Mouse (Mus musculus) hindbrain, embryonic 12.5 days (tissue): ENCODE measurements around the gene Defb21. TPM values are rescaled to one million over a fixed set of nuclear protein-coding genes. Genes with fewer than 3 reads are reported as not detected.

Source experiments
- ATAC-seq: fragments of 200-750 bp; cut with Nextera tagmentation; 2 replicates; pipeline ENCODE4 v1.8.0; 2017; ENCODE audit warnings: moderate TSS enrichment; ENCODE audit not compliant: low FRiP score
- H3K27ac ChIP-seq: fragments of 300-500 bp; sonication (generic); 2 replicates; pipeline ENCODE4 v1.5.1; 2016; ENCODE audit warnings: mild to moderate bottlenecking
- H3K27me3 ChIP-seq: fragments of 300-500 bp; sonication (generic); 2 replicates; pipeline ENCODE4 v1.6.1; 2016; ENCODE audit warnings: mild to moderate bottlenecking
- H3K36me3 ChIP-seq: fragments of 300-500 bp; sonication (generic); 2 replicates; pipeline ENCODE4 v1.6.1; 2016; ENCODE audit warnings: mild to moderate bottlenecking
- H3K4me1 ChIP-seq: fragments of 300-500 bp; sonication (generic); 2 replicates; pipeline ENCODE4 v1.6.1; 2016
- H3K4me2 ChIP-seq: fragments of 300-500 bp; sonication (generic); replicated peaks from 2 replicates; pipeline ENCODE4 v1.6.1; 2016; ENCODE audit warnings: mild to moderate bottlenecking
- H3K4me3 ChIP-seq: fragments of 300-500 bp; sonication (generic); 2 replicates; pipeline ENCODE4 v1.5.1; 2016; ENCODE audit warnings: mild to moderate bottlenecking
- H3K9ac ChIP-seq: fragments of 300-500 bp; sonication (generic); 2 replicates; pipeline ENCODE4 v1.6.1; 2016; ENCODE audit warnings: mild to moderate bottlenecking, moderate library complexity
- H3K9me3 ChIP-seq: fragments of 300-500 bp; sonication (generic); replicated peaks from 2 replicates; pipeline ENCODE4 v1.6.1; 2016; ENCODE audit warnings: mild to moderate bottlenecking
- WGBS: fragments of 180-500 bp; shearing (Covaris S2); methylation state at CpG from one replicate; pipeline ENCODE4 v1.1.7; 2016; 5-methylcytosine and 5-hydroxymethylcytosine counted together
- polyA plus RNA-seq: library from polyadenylated mRNA; unstranded; fragments of >200 nt; fragmentation: Nextera tagmentation; extraction: Ambion mirVana; gene quantifications from 2 replicates; pipeline ENCODE4 v1.2.1, GENCODE M21; 2016

Gene Defb21
- polyA plus RNA-seq, 1 experiment from 2014 or later = not detected

- Histone ChIP-seq H3K9me3 (no peaks in the 10 kb centered on the region), H3K36me3 (no peaks in the 10 kb centered on the region), H3K4me2 (no peak overlapping the region), H3K9ac (no peak overlapping the region), H3K4me3 (no peak overlapping the region), H3K4me1 (no peaks in the 10 kb centered on the region), H3K27ac (no peak overlapping the region), H3K27me3 (no peaks in the 10 kb centered on the region)
- 0 out of 2 replicates have a peak, but pooled peaks have one; percentile 26 for ATAC-seq
- 9% methylated on average over 7 of the region's 7 CpGs for WGBS
These were observed 43.0 kb downstream of the Defb21 start for GRCm38 (mm10) chr2:152615563-152615962.

- no peaks in the 10 kb centered on the region for H3K9me3 ChIP-seq
- H3K27ac ChIP-seq = no peak overlapping the region
- no peak for ATAC-seq
- 83% methylated on average over 6 of the region's 6 CpGs for WGBS
- H3K27me3 ChIP-seq = no peaks in the 10 kb centered on the region
- no peaks in the 10 kb centered on the region for H3K36me3 ChIP-seq
- H3K4me1 ChIP-seq = no peaks in the 10 kb centered on the region
- no peak overlapping the region for H3K4me2 ChIP-seq
- no peak overlapping the region for H3K9ac ChIP-seq
- H3K4me3 ChIP-seq = no peak overlapping the region
These were observed 43.9 kb downstream of the Defb21 start for GRCm38 (mm10) chr2:152616470-152616869.

- Histone ChIP-seq H3K27ac (no peak overlapping the region), H3K9ac (no peak overlapping the region), H3K36me3 (no peaks in the 10 kb centered on the region), H3K27me3 (no peaks in the 10 kb centered on the region), H3K4me3 (no peak overlapping the region), H3K4me1 (no peaks in the 10 kb centered on the region), H3K4me2 (no peak overlapping the region), H3K9me3 (no peaks in the 10 kb centered on the region)
- 58% methylated on average over 5 of the region's 5 CpGs for WGBS
- ATAC-seq = no peak
These were observed 44.8 kb downstream of the Defb21 start for GRCm38 (mm10) chr2:152617374-152617773.

GRCm38 (mm10) chr2:152620367-152621134, 48.0 kb downstream of the Defb21 start:
- H3K27ac ChIP-seq = no peak overlapping the region
- peaks cover 5% of the 10 kb centered on the region for H3K4me1 ChIP-seq
- no peaks in the 10 kb centered on the region for H3K9me3 ChIP-seq
- no peak overlapping the region for H3K4me3 ChIP-seq
- WGBS = 68% methylated on average over 9 of the region's 9 CpGs
- H3K4me2 ChIP-seq = no peak overlapping the region
- H3K9ac ChIP-seq = no peak overlapping the region
- no peak for ATAC-seq
- H3K36me3 ChIP-seq = no peaks in the 10 kb centered on the region
- H3K27me3 ChIP-seq = peaks cover 12% of the 10 kb centered on the region

- H3K27ac ChIP-seq = no peak overlapping the region
- no peak for ATAC-seq
- WGBS = 82% methylated on average over 13 of the region's 13 CpGs
These were observed 49.6 kb downstream of the Defb21 start for GRCm38 (mm10) chr2:152622151-152622550.

GRCm38 (mm10) chr2:152622953-152623352, 50.4 kb downstream of the Defb21 start, which contains the start of gene Defb25:
Defb25 (minus strand) TSS chr2:152623053.
- no peak within 1 kb of the TSS for H3K27ac ChIP-seq
- H3K9me3 ChIP-seq = no peaks in the 10 kb centered on the region
- peaks cover 36% of the 10 kb centered on the region for H3K27me3 ChIP-seq
- ATAC-seq = no peak
- H3K4me3 ChIP-seq = no peak within 1 kb of the TSS
- no peak within 1 kb of the TSS for H3K4me2 ChIP-seq
- H3K36me3 ChIP-seq = no peaks in the 10 kb centered on the region
- peaks cover 21% of the 10 kb centered on the region for H3K4me1 ChIP-seq
- 73% methylated on average over 7 of the region's 7 CpGs for WGBS
- no peak within 1 kb of the TSS for H3K9ac ChIP-seq

More at GRCm38 (mm10) chr2:152622151-152622550, 49.6 kb downstream of the Defb21 start:
- H3K4me2 ChIP-seq = no peak overlapping the region
- peaks cover 14% of the 10 kb centered on the region for H3K4me1 ChIP-seq
- no peak overlapping the region for H3K4me3 ChIP-seq
- no peaks in the 10 kb centered on the region for H3K9me3 ChIP-seq
- H3K36me3 ChIP-seq = no peaks in the 10 kb centered on the region
- H3K9ac ChIP-seq = no peak overlapping the region
- H3K27me3 ChIP-seq = peaks cover 28% of the 10 kb centered on the region

Other genes starting within 250 kb of the Defb21 start
- gene Rbck1, start 240.1 kb upstream of the Defb21 start, polyA plus RNA-seq = 91.5 and 91.9 TPM in 2 replicates
- gene Trib3, start 228.7 kb upstream of the Defb21 start, polyA plus RNA-seq = 3.0 and 3.5 TPM in 2 replicates
- gene Nrsn2, start 196.1 kb upstream of the Defb21 start, polyA plus RNA-seq = 14.4 and 15.0 TPM in 2 replicates
- gene Sox12, start 174.7 kb upstream of the Defb21 start, polyA plus RNA-seq = 19.5 and 19.6 TPM in 2 replicates
- 50.7 and 54.5 TPM in 2 replicates for gene Zcchc3, start 157.7 kb upstream of the Defb21 start, polyA plus RNA-seq
- gene 6820408C15Rik, start 157.2 kb upstream of the Defb21 start, polyA plus RNA-seq = 2.0 and 3.6 TPM in 2 replicates
- gene Defb23, start 108.1 kb upstream of the Defb21 start, polyA plus RNA-seq = not detected in 2 replicates
- not detected in 2 replicates for gene Defb20, start 95.7 kb upstream of the Defb21 start, polyA plus RNA-seq
- gene Defb22, start 82.6 kb upstream of the Defb21 start, polyA plus RNA-seq = not detected in 2 replicates
- gene Defb26, start 61.1 kb upstream of the Defb21 start, polyA plus RNA-seq = not detected in 2 replicates
- not detected in 2 replicates for gene Defb28, start 54.5 kb upstream of the Defb21 start, polyA plus RNA-seq
- not detected in 2 replicates for gene Defb29, start 32.6 kb upstream of the Defb21 start, polyA plus RNA-seq
- not detected in 2 replicates for gene Gm17416, start 3.4 kb upstream of the Defb21 start, polyA plus RNA-seq
- not detected in 2 replicates for gene Defb19, start 7.6 kb downstream of the Defb21 start, polyA plus RNA-seq
- gene Defb45, start 26.7 kb downstream of the Defb21 start, polyA plus RNA-seq = not detected in 2 replicates
- gene Defb36, start 31.6 kb downstream of the Defb21 start, polyA plus RNA-seq = not detected in 2 replicates
- gene Defb25, start 50.3 kb downstream of the Defb21 start, polyA plus RNA-seq = not detected in 2 replicates
- 0.72 and 0.82 TPM in 2 replicates for gene Rem1, start 54.2 kb downstream of the Defb21 start, polyA plus RNA-seq
- gene H13, start 96.7 kb downstream of the Defb21 start, polyA plus RNA-seq = 153 and 157 TPM in 2 replicates
- gene Mcts2, start 114.3 kb downstream of the Defb21 start, polyA plus RNA-seq = 34.9 and 40.5 TPM in 2 replicates
- 157 and 159 TPM in 2 replicates for gene Id1, start 163.5 kb downstream of the Defb21 start, polyA plus RNA-seq
- gene Cox4i2, start 181.4 kb downstream of the Defb21 start, polyA plus RNA-seq = 5.0 and 5.3 TPM in 2 replicates